Mouse (Mus musculus) embryonic facial prominence, embryonic 11.5 days (tissue): ENCODE measurements around the gene Mup5. TPM values are rescaled to one million over a fixed set of nuclear protein-coding genes. Genes with fewer than 3 reads are reported as not detected.

Source experiments
- ATAC-seq: fragments of 200-750 bp; cut with Nextera tagmentation; replicated peaks from 2 replicates; pipeline ENCODE4 v1.8.0; 2017; ENCODE audit warnings: low read depth; ENCODE audit not compliant: insufficient number of reproducible peaks, low FRiP score, low TSS enrichment
- DNase-seq: peaks from one replicate; pipeline ENCODE4 v3.0.0-alpha.2; 2015; ENCODE audit warnings: low spot score
- H3K27ac ChIP-seq: fragments of 300-500 bp; sonication (generic); replicated peaks from 2 replicates; pipeline ENCODE4 v1.5.1; 2014; ENCODE audit warnings: mild to moderate bottlenecking, low read depth, low read length, control low read depth
- H3K27me3 ChIP-seq: fragments of 300-500 bp; sonication (generic); 2 replicates; pipeline ENCODE4 v1.6.1; 2014; ENCODE audit warnings: mild to moderate bottlenecking, low read length, moderate library complexity, mixed read lengths; ENCODE audit not compliant: control insufficient read depth, insufficient read depth
- H3K36me3 ChIP-seq: fragments of 300-500 bp; sonication (generic); replicated peaks from 2 replicates; pipeline ENCODE4 v1.6.1; 2014; ENCODE audit warnings: low read depth, mild to moderate bottlenecking, low read length, moderate library complexity, mixed read lengths; ENCODE audit not compliant: control insufficient read depth, insufficient read depth
- H3K4me1 ChIP-seq: fragments of 300-500 bp; sonication (generic); 2 replicates; pipeline ENCODE4 v1.6.1; 2014; ENCODE audit warnings: low read length, mixed read lengths; ENCODE audit not compliant: control insufficient read depth, insufficient read depth
- H3K4me2 ChIP-seq: fragments of 300-500 bp; sonication (generic); 2 replicates; pipeline ENCODE4 v1.6.1; 2014; ENCODE audit warnings: low read depth, mild to moderate bottlenecking, control low read depth, low read length, moderate library complexity
- H3K4me3 ChIP-seq: fragments of 300-500 bp; sonication (generic); 2 replicates; pipeline ENCODE4 v1.5.1; 2014; ENCODE audit warnings: low read depth, low read length, control low read depth
- H3K9ac ChIP-seq: fragments of 300-500 bp; sonication (generic); replicated peaks from 2 replicates; pipeline ENCODE4 v1.6.1; 2014; ENCODE audit warnings: mild to moderate bottlenecking, control low read depth, low read length
- H3K9me3 ChIP-seq: fragments of 300-500 bp; sonication (generic); replicated peaks from 2 replicates; pipeline ENCODE4 v1.6.1; 2016; ENCODE audit warnings: mild to moderate bottlenecking, low read length, inconsistent platforms, mixed read lengths; ENCODE audit not compliant: control insufficient read depth
- WGBS: fragments of 180-500 bp; shearing (Covaris S2); extraction: QIAGEN DNeasy Blood & Tissue Kit; methylation state at CpG from one replicate; pipeline ENCODE4 v1.1.7; 2014; 5-methylcytosine and 5-hydroxymethylcytosine counted together
- polyA plus RNA-seq: library from polyadenylated mRNA; unstranded; fragments of >200 nt; fragmentation: Nextera tagmentation; extraction: Ambion mirVana; gene quantifications from 2 replicates; pipeline ENCODE4 v1.2.1, GENCODE M21; 2014

Gene Mup5
- not detected in 2 replicates for polyA plus RNA-seq

DNA sequence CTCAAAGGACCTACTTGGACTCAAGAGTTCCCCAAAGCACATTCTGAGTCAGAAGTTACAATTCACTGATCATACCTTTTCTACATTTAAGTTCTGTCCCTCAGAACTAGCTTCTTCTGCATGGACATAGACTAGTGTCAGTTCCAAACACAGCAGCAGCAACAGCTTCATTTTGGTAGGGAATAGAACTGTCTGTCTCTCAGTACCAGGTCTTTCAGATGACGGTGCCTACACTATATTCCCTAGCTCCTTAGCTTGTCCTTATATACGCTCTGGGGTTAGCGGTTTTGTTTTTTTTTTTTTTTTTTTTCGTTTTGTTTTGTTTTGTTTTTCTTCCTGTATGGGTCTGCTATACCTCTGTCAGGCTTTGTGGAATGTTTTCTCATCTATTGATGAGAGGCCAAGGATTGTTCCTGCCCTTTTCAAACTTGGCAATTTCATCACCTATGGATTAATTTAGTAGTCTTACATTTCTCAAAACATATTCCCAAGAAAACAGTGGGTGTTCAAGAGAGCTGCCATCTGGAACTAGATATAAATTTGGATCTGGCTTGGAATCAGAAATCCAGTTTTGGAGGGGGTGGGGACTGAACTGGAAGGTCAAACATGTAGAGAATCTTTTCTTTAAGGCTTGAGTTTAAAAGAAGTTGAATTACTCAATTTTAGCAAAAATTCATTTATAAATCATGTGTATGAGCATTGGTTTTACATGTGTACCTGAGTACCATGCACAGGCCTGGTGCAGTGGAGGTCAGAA lies at the start of gene Mup5:
Gene Mup5, minus strand, starts transcription at position 282 of the 757 bp plus-strand sequence.
- Histone ChIP-seq H3K4me3 (no peak within 1 kb of the TSS), H3K9me3 (no peaks in the 10 kb centered on the region), H3K9ac (no peak within 1 kb of the TSS), H3K27me3 (no peaks in the 10 kb centered on the region), H3K4me2 (no peak within 1 kb of the TSS), H3K4me1 (no peaks in the 10 kb centered on the region), H3K36me3 (no peaks in the 10 kb centered on the region), H3K27ac (no peak within 1 kb of the TSS)
- no peak for ATAC-seq
- WGBS, result 70% methylated on average over 4 of the region's 4 CpGs
- DNase-seq, result no peak

DNA sequence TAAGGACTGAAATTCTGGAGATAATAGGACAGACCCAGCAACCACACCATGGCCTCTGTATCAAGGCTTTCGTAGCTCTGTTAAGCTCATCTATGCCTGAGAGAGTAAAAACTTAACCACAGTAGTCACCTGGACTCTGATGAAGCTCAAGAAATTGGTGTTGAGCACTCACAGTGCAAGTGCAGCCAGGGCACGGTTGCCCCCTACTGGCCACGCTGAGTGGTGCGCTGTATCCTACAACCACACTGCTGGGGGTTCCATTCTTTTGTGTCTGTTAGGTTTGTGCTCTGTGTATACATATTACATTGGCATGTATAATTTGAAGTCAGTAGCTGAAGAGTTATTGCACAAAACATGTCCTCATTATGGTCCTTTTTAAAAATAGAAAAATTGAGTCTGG lies 23.1 kb upstream of the Mup5 start:
- Histone ChIP-seq H3K4me1 (no peaks in the 10 kb centered on the region), H3K9ac (no peak overlapping the region), H3K4me2 (no peak overlapping the region), H3K4me3 (no peak overlapping the region), H3K9me3 (peaks cover 7% of the 10 kb centered on the region), H3K27ac (no peak overlapping the region), H3K27me3 (no peaks in the 10 kb centered on the region), H3K36me3 (no peaks in the 10 kb centered on the region)
- ATAC-seq, result no peak
- no peak for DNase-seq
- 39% methylated on average over 4 of the region's 4 CpGs for WGBS

DNA sequence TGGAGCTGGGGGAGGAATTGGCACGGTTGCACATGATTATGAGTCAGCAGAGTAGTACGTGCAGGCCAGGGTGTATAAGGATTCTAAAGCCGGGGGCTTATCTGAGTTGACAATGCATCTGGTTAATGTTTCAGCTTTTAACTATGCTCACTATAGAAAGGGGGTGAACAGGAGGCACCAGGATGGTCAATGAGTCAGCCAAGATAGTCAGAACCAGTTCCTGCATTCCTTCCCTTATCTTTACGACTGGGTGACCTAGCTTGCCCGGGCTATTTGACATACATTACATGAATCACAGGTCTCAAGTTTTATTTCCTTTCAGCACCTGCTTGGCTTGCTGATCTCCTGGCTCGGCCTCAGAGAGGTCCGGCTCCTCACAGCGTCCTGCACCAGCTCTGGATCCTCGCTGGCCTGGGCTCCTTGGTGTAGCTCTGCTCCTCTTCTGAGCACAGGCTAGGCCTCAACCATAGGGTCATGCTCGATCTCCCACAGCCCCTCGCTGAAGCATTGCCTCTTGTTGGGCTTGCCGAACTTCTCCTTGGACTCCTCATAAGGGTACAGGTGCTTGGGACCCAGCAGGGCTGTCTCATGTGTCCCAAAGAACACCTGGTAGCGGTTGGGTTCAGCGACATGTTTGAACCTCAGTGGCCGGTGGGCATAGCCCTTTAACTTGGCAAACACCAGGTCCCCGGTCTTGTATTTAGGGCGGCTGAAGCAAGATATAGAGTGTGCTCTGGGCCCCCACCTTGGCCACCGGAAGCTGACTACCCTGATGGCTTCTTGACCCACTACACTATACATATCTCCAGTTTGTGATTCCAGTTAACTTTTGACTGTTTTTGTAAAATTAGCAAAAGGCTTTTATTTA lies 21.0 kb upstream of the Mup5 start:
- H3K9ac ChIP-seq, result no peak overlapping the region

DNA sequence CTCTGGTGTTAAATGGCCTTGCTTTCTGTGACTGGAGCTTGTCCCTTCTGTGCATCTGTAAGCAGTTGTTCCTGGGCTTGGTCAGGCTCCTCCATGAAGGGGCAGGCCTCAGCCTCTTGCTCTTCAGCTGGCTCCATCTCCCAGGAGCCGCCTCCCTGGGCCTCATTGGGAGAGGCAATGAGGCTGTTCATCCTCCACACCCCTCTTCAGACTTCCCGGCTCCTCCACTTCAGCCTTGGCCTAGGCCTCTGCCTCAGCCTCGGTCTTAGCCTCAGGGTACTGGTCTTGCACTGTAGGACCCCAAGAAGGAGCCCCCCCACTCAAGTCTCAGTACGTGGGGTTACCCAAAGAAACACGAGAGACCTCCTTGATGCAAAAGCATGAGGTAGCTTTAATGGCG lies 20.3 kb upstream of the Mup5 start:
- no peak overlapping the region for H3K4me3 ChIP-seq

More for the DNA sequence above, 21.0 kb upstream of the Mup5 start:
- H3K4me1 ChIP-seq, result no peaks in the 10 kb centered on the region
- no peak overlapping the region for H3K27ac ChIP-seq
- peak; percentile 70 for ATAC-seq
- H3K4me2 ChIP-seq, result no peak overlapping the region
- no peak for DNase-seq
- H3K9me3 ChIP-seq, result peaks cover 7% of the 10 kb centered on the region
- H3K4me3 ChIP-seq, result no peak overlapping the region
- no peaks in the 10 kb centered on the region for H3K36me3 ChIP-seq
- WGBS, result 88% methylated on average over 18 of the region's 18 CpGs
- no peaks in the 10 kb centered on the region for H3K27me3 ChIP-seq

DNA sequence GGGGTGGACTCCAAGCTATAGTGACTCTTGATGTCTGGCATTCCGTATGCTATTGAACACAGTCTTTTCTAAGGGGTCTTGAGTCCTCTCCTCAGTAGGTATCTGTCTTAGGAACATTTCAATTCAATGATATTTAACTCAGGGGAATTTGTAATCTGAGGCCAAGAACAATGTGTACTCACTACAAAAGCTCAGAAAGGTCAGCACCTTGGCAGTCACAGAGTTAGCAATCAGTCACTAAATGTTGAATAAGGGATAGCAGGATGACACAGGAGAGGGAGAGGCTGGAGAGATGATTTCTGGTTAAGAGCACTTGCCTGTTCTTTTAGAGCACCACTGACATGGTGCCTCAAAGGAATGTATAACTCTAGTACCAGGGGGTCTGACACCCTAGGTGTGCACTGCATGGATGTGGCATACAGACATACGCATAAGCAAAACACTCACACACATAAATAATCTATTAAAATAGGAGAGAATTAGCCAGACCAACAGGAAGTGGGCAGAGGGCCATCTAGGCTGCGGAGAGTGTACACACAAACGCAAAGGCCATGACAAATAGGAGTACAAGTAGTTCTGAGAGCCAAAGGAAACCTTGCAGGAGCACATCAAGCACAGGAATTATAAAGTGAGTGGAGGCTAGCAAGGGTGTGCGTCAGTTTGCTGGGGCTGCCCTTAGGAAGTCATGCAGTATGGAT lies 9.9 kb upstream of the Mup5 start:
- DNase-seq (no peak), ATAC-seq (no peak)
- WGBS, result 92% methylated on average over 5 of the region's 5 CpGs
- Histone ChIP-seq H3K4me3 (no peak overlapping the region), H3K9me3 (no peaks in the 10 kb centered on the region), H3K4me1 (no peaks in the 10 kb centered on the region), H3K9ac (no peak overlapping the region), H3K36me3 (no peaks in the 10 kb centered on the region), H3K27me3 (no peaks in the 10 kb centered on the region), H3K4me2 (no peak overlapping the region), H3K27ac (no peak overlapping the region)

More for the DNA sequence above, 20.3 kb upstream of the Mup5 start:
- DNase-seq (no peak), ATAC-seq (0 out of 2 replicates have a peak, but pooled peaks have one; percentile 56)
- H3K36me3 ChIP-seq, result no peaks in the 10 kb centered on the region
- no peak overlapping the region for H3K9ac ChIP-seq
- WGBS, result 84% methylated on average over 6 of the region's 6 CpGs
- no peak overlapping the region for H3K4me2 ChIP-seq
- peaks cover 7% of the 10 kb centered on the region for H3K9me3 ChIP-seq
- H3K27me3 ChIP-seq, result no peaks in the 10 kb centered on the region
- H3K4me1 ChIP-seq, result no peaks in the 10 kb centered on the region
- H3K27ac ChIP-seq, result no peak overlapping the region

DNA sequence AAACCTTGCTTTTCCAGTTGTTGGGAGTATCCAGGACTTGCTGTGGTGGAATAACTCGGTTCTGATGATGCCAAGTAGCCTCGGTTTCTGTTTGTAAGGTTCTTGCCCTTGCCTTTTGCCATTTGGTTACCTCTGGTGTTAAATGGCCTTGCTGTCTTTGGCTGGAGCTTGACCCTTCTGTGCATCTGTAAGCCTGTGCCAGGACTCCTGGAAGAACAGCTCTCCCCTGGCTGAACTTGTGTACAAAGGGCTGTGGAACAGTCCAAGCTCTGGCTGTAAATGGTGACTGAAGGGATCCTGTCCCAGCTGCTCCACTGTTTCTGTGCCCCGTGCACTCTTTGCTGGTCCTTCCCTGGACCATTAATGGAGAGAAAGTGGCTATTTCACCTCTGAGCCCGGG lies 5.8 kb downstream of the Mup5 start:
- no peak for ATAC-seq
- H3K4me3 ChIP-seq, result no peak overlapping the region
- no peaks in the 10 kb centered on the region for H3K36me3 ChIP-seq
- H3K9ac ChIP-seq, result no peak overlapping the region
- no peak overlapping the region for H3K4me2 ChIP-seq
- 74% methylated on average over 4 of the region's 4 CpGs for WGBS
- H3K27me3 ChIP-seq, result no peaks in the 10 kb centered on the region
- no peaks in the 10 kb centered on the region for H3K4me1 ChIP-seq
- H3K9me3 ChIP-seq, result no peaks in the 10 kb centered on the region
- no peak overlapping the region for H3K27ac ChIP-seq
- no peak for DNase-seq

- H3K27ac ChIP-seq, result no peak overlapping the region
- no peak overlapping the region for H3K9ac ChIP-seq
- 92% methylated on average over 15 of the region's 15 CpGs for WGBS
- H3K27me3 ChIP-seq, result no peaks in the 10 kb centered on the region
- ATAC-seq (no peak), DNase-seq (no peak)
- no peak overlapping the region for H3K4me2 ChIP-seq
- H3K4me1 ChIP-seq, result no peaks in the 10 kb centered on the region
- no peaks in the 10 kb centered on the region for H3K36me3 ChIP-seq
- no peaks in the 10 kb centered on the region for H3K9me3 ChIP-seq
- no peak overlapping the region for H3K4me3 ChIP-seq
Observed at GRCm38 (mm10) chr4:61823185-61823584, 11.8 kb downstream of the Mup5 start.
